Mouse (Mus musculus) embryonic facial prominence, embryonic 11.5 days (tissue): ENCODE results near the gene Gm17087. TPM values are rescaled to one million over a fixed set of nuclear protein-coding genes. Genes with fewer than 3 reads are reported as not detected.

Source experiments
- ATAC-seq: fragments of 200-750 bp; cut with Nextera tagmentation; replicated peaks from 2 replicates; pipeline ENCODE4 v1.8.0; 2017; ENCODE audit warnings: low read depth; ENCODE audit not compliant: insufficient number of reproducible peaks, low FRiP score, low TSS enrichment
- DNase-seq: peaks from one replicate; pipeline ENCODE4 v3.0.0-alpha.2; 2015; ENCODE audit warnings: low spot score
- H3K27ac ChIP-seq: fragments of 300-500 bp; sonication (generic); replicated peaks from 2 replicates; pipeline ENCODE4 v1.5.1; 2014; ENCODE audit warnings: mild to moderate bottlenecking, low read depth, low read length, control low read depth
- H3K27me3 ChIP-seq: fragments of 300-500 bp; sonication (generic); 2 replicates; pipeline ENCODE4 v1.6.1; 2014; ENCODE audit warnings: mild to moderate bottlenecking, low read length, moderate library complexity, mixed read lengths; ENCODE audit not compliant: control insufficient read depth, insufficient read depth
- H3K36me3 ChIP-seq: fragments of 300-500 bp; sonication (generic); replicated peaks from 2 replicates; pipeline ENCODE4 v1.6.1; 2014; ENCODE audit warnings: low read depth, mild to moderate bottlenecking, low read length, moderate library complexity, mixed read lengths; ENCODE audit not compliant: control insufficient read depth, insufficient read depth
- H3K4me1 ChIP-seq: fragments of 300-500 bp; sonication (generic); 2 replicates; pipeline ENCODE4 v1.6.1; 2014; ENCODE audit warnings: low read length, mixed read lengths; ENCODE audit not compliant: control insufficient read depth, insufficient read depth
- H3K4me2 ChIP-seq: fragments of 300-500 bp; sonication (generic); 2 replicates; pipeline ENCODE4 v1.6.1; 2014; ENCODE audit warnings: low read depth, mild to moderate bottlenecking, control low read depth, low read length, moderate library complexity
- H3K4me3 ChIP-seq: fragments of 300-500 bp; sonication (generic); 2 replicates; pipeline ENCODE4 v1.5.1; 2014; ENCODE audit warnings: low read depth, low read length, control low read depth
- H3K9ac ChIP-seq: fragments of 300-500 bp; sonication (generic); replicated peaks from 2 replicates; pipeline ENCODE4 v1.6.1; 2014; ENCODE audit warnings: mild to moderate bottlenecking, control low read depth, low read length
- H3K9me3 ChIP-seq: fragments of 300-500 bp; sonication (generic); replicated peaks from 2 replicates; pipeline ENCODE4 v1.6.1; 2016; ENCODE audit warnings: mild to moderate bottlenecking, low read length, inconsistent platforms, mixed read lengths; ENCODE audit not compliant: control insufficient read depth
- WGBS: fragments of 180-500 bp; shearing (Covaris S2); extraction: QIAGEN DNeasy Blood & Tissue Kit; methylation state at CpG from one replicate; pipeline ENCODE4 v1.1.7; 2014; 5-methylcytosine and 5-hydroxymethylcytosine counted together
- polyA plus RNA-seq: library from polyadenylated mRNA; unstranded; fragments of >200 nt; fragmentation: Nextera tagmentation; extraction: Ambion mirVana; gene quantifications from 2 replicates; pipeline ENCODE4 v1.2.1, GENCODE M21; 2014

Gm17087 gene
- not detected in 2 replicates for polyA plus RNA-seq

DNA sequence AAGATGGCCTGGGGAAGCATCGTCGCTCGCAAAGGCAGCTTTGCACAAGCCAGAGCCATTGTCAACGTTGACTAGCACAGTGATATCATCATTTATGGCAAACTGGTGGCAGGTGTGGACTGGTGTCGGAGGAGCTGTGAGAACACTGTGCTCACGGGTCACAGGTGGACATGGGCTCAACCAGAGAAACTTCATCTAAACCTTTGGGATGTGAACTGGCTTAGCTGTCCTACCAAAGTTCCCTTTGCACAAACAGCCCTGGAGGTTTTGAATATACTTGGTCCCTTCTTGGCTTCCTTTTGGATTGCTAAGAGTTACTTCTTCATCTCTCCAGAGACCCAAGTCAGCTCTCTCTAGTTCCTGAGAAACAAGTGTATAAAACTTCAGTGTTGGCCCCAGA lies at the start of gene Gm17087:
Gm17087 (minus strand) TSS at position 101 of the 400 bp plus-strand sequence.
- Histone ChIP-seq H3K36me3 (no peaks in the 10 kb centered on the region), H3K9me3 (no peaks in the 10 kb centered on the region), H3K4me2 (no peak within 1 kb of the TSS), H3K4me3 (no peak within 1 kb of the TSS), H3K9ac (no peak within 1 kb of the TSS), H3K4me1 (no peaks in the 10 kb centered on the region), H3K27ac (no peak within 1 kb of the TSS), H3K27me3 (no peaks in the 10 kb centered on the region)
- no peak for ATAC-seq
- no peak for DNase-seq
- 93% methylated on average over 6 of the region's 6 CpGs for WGBS

DNA sequence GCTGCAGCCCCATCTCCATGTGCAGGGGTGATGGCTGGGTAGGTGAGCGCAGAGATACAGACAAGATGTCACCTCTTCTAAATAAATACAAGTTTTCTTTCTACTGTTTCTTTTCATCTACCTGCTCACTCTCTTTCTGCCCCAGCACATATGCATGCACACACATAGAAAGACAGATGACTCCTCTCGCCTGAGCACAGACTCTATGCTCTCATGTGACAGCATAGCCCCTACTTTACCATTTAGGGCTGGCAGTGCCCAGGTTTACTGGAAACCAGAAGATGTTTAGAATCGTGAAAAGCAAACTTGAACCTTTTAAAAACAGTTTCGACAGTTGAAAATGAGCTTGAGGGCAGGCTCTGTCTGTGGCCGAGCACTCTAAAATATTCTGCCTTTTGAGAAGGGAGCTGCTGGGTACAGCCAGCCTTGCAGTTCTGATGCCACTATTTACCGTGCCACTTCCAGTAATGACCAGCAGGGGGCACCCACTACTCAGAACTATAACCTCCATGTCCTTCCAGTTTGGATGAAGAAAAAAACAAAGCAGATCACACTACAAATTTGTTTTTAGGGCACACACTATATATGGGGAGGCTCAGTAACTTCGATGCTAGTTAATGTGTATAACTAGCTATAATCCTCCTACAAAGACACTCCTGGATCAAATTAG lies 47.3 kb upstream of the Gm17087 start:
- H3K9ac ChIP-seq: no peak overlapping the region
- H3K27me3 ChIP-seq: no peaks in the 10 kb centered on the region
- no peaks in the 10 kb centered on the region for H3K9me3 ChIP-seq
- H3K4me2 ChIP-seq: no peak overlapping the region
- H3K4me1 ChIP-seq: no peaks in the 10 kb centered on the region
- H3K27ac ChIP-seq: no peak overlapping the region
- ATAC-seq (no peak), DNase-seq (peak; percentile 87)
- no peaks in the 10 kb centered on the region for H3K36me3 ChIP-seq
- WGBS: 35% methylated on average over 7 of the region's 7 CpGs
- no peak overlapping the region for H3K4me3 ChIP-seq

DNA sequence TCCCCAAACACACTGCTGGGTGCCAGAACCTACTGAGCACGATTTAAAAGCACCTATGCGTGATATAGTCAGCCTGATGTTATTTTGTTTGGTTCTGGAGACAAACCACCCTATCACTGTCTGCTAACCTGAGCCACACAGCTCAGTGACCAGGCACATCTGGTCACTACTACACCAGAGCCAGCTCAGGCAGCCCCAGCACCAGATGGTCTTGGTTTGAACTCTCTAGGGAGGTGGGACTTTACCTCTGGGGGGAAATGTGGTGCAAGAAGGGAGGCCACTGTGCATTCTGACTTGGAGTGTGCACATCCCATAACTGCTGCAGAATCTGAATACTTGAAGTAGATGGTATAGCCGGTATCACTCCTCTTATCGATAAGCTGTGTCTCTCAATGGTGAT lies 45.2 kb upstream of the Gm17087 start:
- Histone ChIP-seq H3K27ac (no peak overlapping the region), H3K9ac (no peak overlapping the region), H3K36me3 (no peaks in the 10 kb centered on the region), H3K4me1 (no peaks in the 10 kb centered on the region), H3K27me3 (no peaks in the 10 kb centered on the region), H3K4me2 (no peak overlapping the region), H3K9me3 (no peaks in the 10 kb centered on the region), H3K4me3 (no peak overlapping the region)
- 87% methylated on average over 4 of the region's 4 CpGs for WGBS
- DNase-seq (no peak), ATAC-seq (no peak)

DNA sequence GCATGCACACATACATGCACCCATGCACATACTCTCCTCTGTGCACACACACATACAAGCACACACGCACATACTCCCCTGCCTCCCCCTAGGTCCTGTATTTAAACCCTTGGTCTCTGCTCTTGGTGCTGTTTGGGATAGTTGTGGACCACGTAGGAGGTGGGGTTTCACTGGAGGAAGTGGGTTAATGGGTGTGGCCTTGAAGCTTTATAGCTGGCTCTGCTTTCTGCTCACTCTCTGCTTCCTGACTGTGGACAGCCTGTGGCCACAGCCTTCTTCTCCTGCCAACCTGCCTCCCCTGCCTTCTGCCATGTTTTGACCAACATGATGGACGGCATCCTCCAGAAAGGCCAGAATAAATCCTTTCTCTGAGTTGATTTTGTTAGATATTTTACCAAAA lies 39.9 kb upstream of the Gm17087 start:
- Histone ChIP-seq H3K4me1 (no peaks in the 10 kb centered on the region), H3K4me3 (no peak overlapping the region), H3K27me3 (no peaks in the 10 kb centered on the region), H3K4me2 (no peak overlapping the region), H3K27ac (no peak overlapping the region), H3K9ac (no peak overlapping the region), H3K36me3 (no peaks in the 10 kb centered on the region), H3K9me3 (no peaks in the 10 kb centered on the region)
- no peak for DNase-seq
- 72% methylated on average over 3 of the region's 3 CpGs for WGBS
- no peak for ATAC-seq

DNA sequence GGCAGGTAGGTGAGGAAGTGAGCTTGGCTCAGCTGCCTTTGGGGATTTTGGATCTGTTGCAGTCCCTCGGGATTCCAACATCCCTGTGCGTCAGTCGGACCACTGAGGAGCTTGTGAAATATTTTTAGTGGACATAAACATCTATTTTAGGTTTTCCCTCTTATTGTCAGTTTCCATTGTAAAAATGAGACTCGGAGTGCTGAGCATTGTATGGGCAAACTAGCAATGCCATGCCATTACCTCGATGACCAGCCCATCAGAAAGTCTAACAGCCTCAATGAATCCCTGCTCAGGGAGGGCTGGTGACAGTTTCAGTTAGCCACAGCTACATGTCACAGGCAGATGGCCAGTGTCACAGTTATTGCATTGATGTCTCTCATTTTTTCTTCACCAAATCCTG lies 39.2 kb upstream of the Gm17087 start:
- no peaks in the 10 kb centered on the region for H3K36me3 ChIP-seq
- no peak overlapping the region for H3K4me2 ChIP-seq
- WGBS: 79% methylated on average over 5 of the region's 5 CpGs
- H3K9ac ChIP-seq: no peak overlapping the region
- DNase-seq (no peak), ATAC-seq (no peak)
- H3K27me3 ChIP-seq: no peaks in the 10 kb centered on the region
- no peaks in the 10 kb centered on the region for H3K4me1 ChIP-seq
- H3K9me3 ChIP-seq: no peaks in the 10 kb centered on the region
- no peak overlapping the region for H3K27ac ChIP-seq
- no peak overlapping the region for H3K4me3 ChIP-seq

DNA sequence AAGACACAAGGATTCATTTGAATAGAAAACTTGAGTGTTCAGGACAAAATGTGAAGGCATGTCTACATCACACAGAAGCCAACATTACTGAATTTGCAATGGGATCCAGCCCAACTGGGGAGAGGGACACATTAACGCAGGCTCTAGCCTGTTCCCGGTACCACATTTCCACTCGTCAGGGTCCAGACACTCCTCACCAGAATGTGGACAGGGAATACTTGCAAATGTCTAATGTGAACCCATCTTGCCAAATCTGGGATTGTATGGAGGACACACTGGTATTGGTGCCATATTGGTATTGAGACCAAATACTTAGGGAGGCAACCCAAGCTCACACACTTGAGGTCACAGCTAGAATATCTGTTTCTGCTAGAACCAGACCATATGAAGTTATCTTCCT lies 36.2 kb upstream of the Gm17087 start:
- DNase-seq: no peak
- Histone ChIP-seq H3K36me3 (no peaks in the 10 kb centered on the region), H3K9ac (no peak overlapping the region), H3K27ac (no peak overlapping the region), H3K4me1 (no peaks in the 10 kb centered on the region), H3K4me2 (no peak overlapping the region), H3K27me3 (no peaks in the 10 kb centered on the region), H3K4me3 (no peak overlapping the region), H3K9me3 (no peaks in the 10 kb centered on the region)
- ATAC-seq: no peak
- 93% methylated on average over 3 of the region's 3 CpGs for WGBS

DNA sequence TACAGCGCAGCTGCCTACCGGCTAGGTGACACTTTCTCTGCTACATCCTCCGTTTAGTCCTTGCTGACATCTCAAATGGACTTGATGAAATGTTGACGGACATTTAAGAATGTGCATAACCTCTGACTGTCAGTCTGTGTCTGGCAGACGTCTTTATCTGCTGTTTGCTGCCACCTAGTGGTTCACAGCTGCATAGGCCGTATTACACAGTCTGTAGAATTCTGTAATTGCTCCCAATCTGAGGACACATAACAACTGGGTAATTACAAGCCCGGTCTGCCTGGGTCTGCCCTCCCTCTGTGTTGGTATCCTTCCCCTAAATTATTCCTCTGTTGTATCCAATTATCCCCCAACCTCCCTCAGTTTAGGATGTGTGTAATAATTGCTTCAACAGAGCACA lies 31.0 kb upstream of the Gm17087 start:
- 11% methylated on average over 7 of the region's 7 CpGs for WGBS
- no peaks in the 10 kb centered on the region for H3K36me3 ChIP-seq
- H3K4me1 ChIP-seq: no peaks in the 10 kb centered on the region
- DNase-seq (peak; percentile 82), ATAC-seq (peak; percentile 65)
- no peaks in the 10 kb centered on the region for H3K27me3 ChIP-seq
- no peak overlapping the region for H3K4me2 ChIP-seq
- H3K4me3 ChIP-seq: no peak overlapping the region
- H3K9ac ChIP-seq: no peak overlapping the region
- H3K9me3 ChIP-seq: no peaks in the 10 kb centered on the region
- no peak overlapping the region for H3K27ac ChIP-seq

DNA sequence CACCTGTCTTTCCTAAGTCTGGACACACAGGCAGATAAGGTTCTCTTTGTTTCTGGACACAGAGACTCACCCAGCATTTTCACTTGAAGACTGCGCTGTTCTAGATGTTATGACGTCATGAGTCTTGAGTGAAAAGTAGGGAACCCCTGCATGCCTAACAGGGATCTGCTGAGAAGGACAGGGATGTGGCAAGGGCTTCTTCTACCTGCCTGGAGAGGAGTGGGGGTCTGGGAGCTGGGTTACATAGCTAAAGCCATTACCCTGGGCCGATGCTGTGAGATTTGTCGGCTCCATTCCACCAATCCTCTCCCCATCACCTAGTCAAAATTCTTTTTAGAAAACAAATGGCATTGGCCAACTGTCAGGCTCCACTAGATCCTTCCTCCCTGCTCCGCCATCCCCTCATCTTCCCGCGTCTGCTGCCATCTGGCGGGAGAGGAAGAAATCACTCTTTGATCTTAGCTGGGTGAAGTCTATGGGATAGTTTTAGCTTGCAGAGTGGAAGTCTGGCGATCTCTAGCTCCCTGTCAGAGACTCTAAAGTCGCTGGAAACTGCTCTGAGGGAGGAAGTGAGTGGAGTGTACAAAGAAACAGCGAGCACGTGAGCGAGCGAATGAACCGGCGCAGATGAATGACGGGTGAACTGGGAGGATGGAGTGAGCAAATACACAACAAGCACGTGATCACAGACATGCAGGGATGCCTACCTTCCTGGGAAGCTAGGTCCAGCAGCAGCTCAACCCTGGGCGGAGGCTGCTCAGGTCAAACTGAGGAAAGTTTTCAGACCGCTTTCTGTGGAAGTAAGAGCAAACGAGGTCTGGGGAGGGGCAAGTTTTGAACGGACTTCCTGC lies 25.9 kb upstream of the Gm17087 start:
- peak overlapping the region; percentile 36 for H3K4me2 ChIP-seq
- no peaks in the 10 kb centered on the region for H3K4me1 ChIP-seq
- ATAC-seq (no peak; the same call in 1 of the 2 replicates), DNase-seq (peak; percentile 85)
- no peak overlapping the region for H3K27ac ChIP-seq
- H3K27me3 ChIP-seq: no peaks in the 10 kb centered on the region
- H3K4me3 ChIP-seq: peak overlapping the region; percentile 6; the same call in 1 of the 2 replicates
- whole genome bisulfite sequencing: 16% methylated on average over 22 of the region's 22 CpGs
- no peaks in the 10 kb centered on the region for H3K36me3 ChIP-seq
- H3K9me3 ChIP-seq: no peaks in the 10 kb centered on the region
- H3K9ac ChIP-seq: peak overlapping the region; percentile 18; the same call in 1 of the 2 replicates
